In the genomic region with DNA sequence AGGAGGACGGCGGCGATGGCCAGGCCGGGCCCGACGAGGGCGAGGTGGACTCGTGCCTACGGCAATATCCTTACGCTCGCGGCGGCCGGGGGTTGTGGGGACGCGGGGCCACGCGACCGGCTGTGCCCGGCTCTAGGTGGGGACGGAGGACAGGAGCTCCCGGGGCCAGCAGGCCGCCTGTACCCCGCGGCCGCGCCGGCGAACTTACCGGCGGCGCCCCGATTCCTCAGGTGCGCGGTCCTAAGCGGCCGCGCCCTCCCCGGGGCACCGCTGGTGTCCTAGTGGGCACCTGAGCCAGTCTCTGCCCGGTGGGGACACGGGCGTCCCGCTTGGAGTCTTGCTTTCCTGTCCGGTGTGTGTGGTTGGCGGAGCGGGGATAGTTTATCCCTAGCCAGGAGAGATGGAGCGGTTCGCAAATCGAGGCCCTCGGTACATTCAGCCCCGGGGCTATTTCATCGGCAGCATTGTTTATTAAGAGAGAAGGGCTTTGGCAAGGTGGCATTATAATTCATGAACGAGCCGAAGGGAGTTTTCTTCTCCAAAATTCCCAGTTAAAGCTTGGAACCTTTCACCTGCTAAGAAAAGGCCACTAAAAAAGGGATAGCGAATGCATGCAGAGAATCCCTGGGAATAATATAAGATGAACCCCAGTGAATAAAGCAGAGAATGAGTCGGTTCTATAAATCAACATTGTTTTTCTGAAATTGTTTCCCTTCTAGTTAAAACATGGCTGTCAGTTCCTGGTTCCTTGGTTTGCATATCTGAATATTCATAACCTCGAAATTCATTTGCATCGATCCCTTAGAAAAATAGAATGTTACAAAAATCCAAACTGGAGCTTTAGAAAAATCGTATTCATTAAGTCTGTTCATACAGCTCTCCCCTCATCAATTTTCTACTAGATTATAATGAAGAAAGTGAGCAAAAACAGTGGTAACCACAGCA, we compare ENCODE assay signal across 7 mouse cellular contexts. TPM values are rescaled to one million over a fixed set of nuclear protein-coding genes. Genes with fewer than 3 reads are reported as not detected.
DNase-seq lines count a peak whose midpoint lies in the region; ATAC-seq and TF ChIP-seq lines count a peak whose summit lies in the region.

No protein-coding gene starts in this region.

- TF ChIP-seq POLR2A in small intestine, adult 2 months (IDR thresholded peaks at IDR 0.05; ENCODE audit: low read depth, low read length): no peak; the same call in 1 of the 2 replicates

- H3K27me3 ChIP-seq in embryonic facial prominence, embryonic 12.5 days: 0 out of 2 replicates have a peak, but pooled peaks cover 3% of the 10 kb centered on the region
- H3K27me3 ChIP-seq in hindbrain, embryonic 14.5 days (ENCODE audit: control insufficient read depth, insufficient read depth, low read length): no peaks in the 10 kb centered on the region
- peaks cover 32% of the 10 kb centered on the region for H3K27me3 ChIP-seq in liver, embryonic 15.5 days
- no peaks in the 10 kb centered on the region; the same call in 1 of the 2 replicates for H3K27me3 ChIP-seq in small intestine, adult 2 months (ENCODE audit: control insufficient read depth, insufficient read depth, low read length)

- WGBS in embryonic facial prominence, embryonic 12.5 days: 2% methylated on average over 60 of the region's 60 CpGs
- under 1% methylated on average over 59 of the region's 60 CpGs for WGBS in hindbrain, embryonic 14.5 days
- under 1% methylated on average over 60 of the region's 60 CpGs for WGBS in liver, embryonic 15.5 days (ENCODE audit: insufficient replicate concordance)
- WGBS in small intestine, adult 2 months: under 1% methylated on average over 60 of the region's 60 CpGs

- peak overlapping the region; percentile 77 for H3K9ac ChIP-seq in embryonic facial prominence, embryonic 12.5 days
- peak overlapping the region; percentile 90 for H3K9ac ChIP-seq in hindbrain, embryonic 14.5 days
- peak overlapping the region; percentile 94 for H3K9ac ChIP-seq in liver, embryonic 15.5 days

- peak; percentile 80 for ATAC-seq in embryonic facial prominence, embryonic 12.5 days (ENCODE audit: insufficient number of reproducible peaks, insufficient read depth, low FRiP score, low TSS enrichment)
- ATAC-seq in hindbrain, embryonic 14.5 days (ENCODE audit: low FRiP score): peak; percentile 74
- peak; percentile 77 for ATAC-seq in liver, embryonic 15.5 days (ENCODE audit: insufficient read depth)

- H3K4me2 ChIP-seq in embryonic facial prominence, embryonic 12.5 days (replicated peaks): peak overlapping the region; percentile 97
- peak overlapping the region; percentile 79 for H3K4me2 ChIP-seq in hindbrain, embryonic 14.5 days (replicated peaks)
- peak overlapping the region; percentile 96 for H3K4me2 ChIP-seq in liver, embryonic 15.5 days

- 0 out of 2 replicates have a peak, but pooled peaks cover 4% of the 10 kb centered on the region for H3K4me1 ChIP-seq in embryonic facial prominence, embryonic 12.5 days
- peaks cover 25% of the 10 kb centered on the region for H3K4me1 ChIP-seq in hindbrain, embryonic 14.5 days (replicated peaks; ENCODE audit: control insufficient read depth, insufficient read depth, low read length)
- peaks cover 7% of the 10 kb centered on the region for H3K4me1 ChIP-seq in liver, embryonic 15.5 days (replicated peaks)
- peaks cover 6% of the 10 kb centered on the region for H3K4me1 ChIP-seq in small intestine, adult 2 months (ENCODE audit: control insufficient read depth, insufficient read depth, insufficient read length, low read length)

- H3K9me3 ChIP-seq in embryonic facial prominence, embryonic 12.5 days: no peaks in the 10 kb centered on the region
- no peaks in the 10 kb centered on the region for H3K9me3 ChIP-seq in hindbrain, embryonic 14.5 days (ENCODE audit: control insufficient read depth, low read length)
- H3K9me3 ChIP-seq in liver, embryonic 15.5 days (replicated peaks): no peaks in the 10 kb centered on the region

- TF ChIP-seq CTCF in small intestine, adult 2 months (IDR thresholded peaks at IDR 0.05; ENCODE audit: extremely low read depth, insufficient read length, insufficient replicate concordance, low read depth, low read length): no peak

- H3K27ac ChIP-seq in embryonic facial prominence, embryonic 12.5 days: peak overlapping the region; percentile 5
- peak overlapping the region; percentile 89 for H3K27ac ChIP-seq in hindbrain, embryonic 14.5 days
- peak overlapping the region; percentile 87 for H3K27ac ChIP-seq in liver, embryonic 15.5 days (replicated peaks)
- H3K27ac ChIP-seq in small intestine, adult 2 months (ENCODE audit: insufficient read depth, low read depth, low read length): peak overlapping the region; percentile 87

- peak; percentile 31 to 34 for DNase-seq in layer of hippocampus, postnatal 25 days (ENCODE audit: extremely low spot score in 1 of 2, low spot score in 1 of 2)
- DNase-seq in layer of hippocampus, adult 9-11 months: no peak
- DNase-seq in MEL-GATA-1-ER (ENCODE audit: extremely low read depth, low read depth): peak; percentile 41
- DNase-seq in hindbrain, embryonic 14.5 days (ENCODE audit: low spot score): peak; percentile 47

- H3K4me3 ChIP-seq in embryonic facial prominence, embryonic 12.5 days: peak overlapping the region; percentile 84
- peak overlapping the region; percentile 94 for H3K4me3 ChIP-seq in hindbrain, embryonic 14.5 days (replicated peaks; ENCODE audit: low read length)
- H3K4me3 ChIP-seq in liver, embryonic 15.5 days (replicated peaks): peak overlapping the region; percentile 82
- H3K4me3 ChIP-seq in small intestine, adult 2 months (ENCODE audit: low read depth, low read length): peak overlapping the region; percentile 88

- peaks cover 18% of the 10 kb centered on the region for H3K36me3 ChIP-seq in embryonic facial prominence, embryonic 12.5 days
- H3K36me3 ChIP-seq in hindbrain, embryonic 14.5 days (replicated peaks; ENCODE audit: control insufficient read depth, insufficient read depth): peaks cover 31% of the 10 kb centered on the region
- peaks cover 28% of the 10 kb centered on the region for H3K36me3 ChIP-seq in liver, embryonic 15.5 days (replicated peaks)
- peaks cover 24% of the 10 kb centered on the region for H3K36me3 ChIP-seq in small intestine, adult 2 months (ENCODE audit: control insufficient read depth, insufficient read depth, low read length)

RNA-seq across cellular contexts. Expression of a gene that starts 0.7 kb away (rescaled TPM):
- total RNA-seq in layer of hippocampus, postnatal 25 days (2021): 100 to 1,000 TPM; 219 to 220 TPM
- polyA plus RNA-seq in embryonic facial prominence, embryonic 12.5 days (2016; fragmentation: Nextera tagmentation; extraction: Ambion mirVana): 205 and 211 TPM in 2 replicates
- 336 and 364 TPM in 2 replicates for polyA plus RNA-seq in hindbrain, embryonic 14.5 days (2014; fragmentation: Nextera tagmentation; extraction: Ambion mirVana)
- polyA plus RNA-seq in liver, embryonic 15.5 days (2015; fragmentation: Nextera tagmentation; extraction: Ambion mirVana): 138 and 146 TPM in 2 replicates
- 76.3 and 102 TPM in 2 replicates for polyA plus RNA-seq in small intestine, adult 2 months (2012; rRNA removed)

RNA-seq across cellular contexts. Expression of a gene that starts 0.9 kb away (rescaled TPM):
- total RNA-seq in layer of hippocampus, postnatal 25 days (2021): 100 to 1,000 TPM; 109 to 111 TPM
- polyA plus RNA-seq in embryonic facial prominence, embryonic 12.5 days (2016; fragmentation: Nextera tagmentation; extraction: Ambion mirVana): 27.6 and 28.9 TPM in 2 replicates
- 20.0 and 20.9 TPM in 2 replicates for polyA plus RNA-seq in hindbrain, embryonic 14.5 days (2014; fragmentation: Nextera tagmentation; extraction: Ambion mirVana)
- polyA plus RNA-seq in liver, embryonic 15.5 days (2015; fragmentation: Nextera tagmentation; extraction: Ambion mirVana): 13.0 and 13.1 TPM in 2 replicates
- 1.8 and 3.3 TPM in 2 replicates for polyA plus RNA-seq in small intestine, adult 2 months (2012; rRNA removed)

RNA-seq across cellular contexts. Expression of a gene that starts 16.7 kb away (rescaled TPM):
- not detected for total RNA-seq in layer of hippocampus, postnatal 25 days (2021)
- polyA plus RNA-seq in embryonic facial prominence, embryonic 12.5 days (2016; fragmentation: Nextera tagmentation; extraction: Ambion mirVana): not detected in 2 replicates
- polyA plus RNA-seq in hindbrain, embryonic 14.5 days (2014; fragmentation: Nextera tagmentation; extraction: Ambion mirVana): 0.20 TPM in 1 of 2 replicates, not detected in the other
- not detected in 2 replicates for polyA plus RNA-seq in liver, embryonic 15.5 days (2015; fragmentation: Nextera tagmentation; extraction: Ambion mirVana)
- polyA plus RNA-seq in small intestine, adult 2 months (2012; rRNA removed): not detected in 2 replicates

RNA-seq across cellular contexts. Expression of a gene that starts 32.9 kb away (rescaled TPM):
- 1 to 10 TPM; 3.5 to 3.7 TPM for total RNA-seq in layer of hippocampus, postnatal 25 days (2021)
- 2.4 and 3.7 TPM in 2 replicates for polyA plus RNA-seq in embryonic facial prominence, embryonic 12.5 days (2016; fragmentation: Nextera tagmentation; extraction: Ambion mirVana)
- polyA plus RNA-seq in hindbrain, embryonic 14.5 days (2014; fragmentation: Nextera tagmentation; extraction: Ambion mirVana): 2.2 and 3.6 TPM in 2 replicates
- 11.2 and 11.7 TPM in 2 replicates for polyA plus RNA-seq in liver, embryonic 15.5 days (2015; fragmentation: Nextera tagmentation; extraction: Ambion mirVana)
- 3.0 and 5.4 TPM in 2 replicates for polyA plus RNA-seq in small intestine, adult 2 months (2012; rRNA removed)

Comparison
In these comparisons a context has a peak if more than half of its experiments do, and no peak if none do; other contexts are left out.
1. H3K27ac ChIP-seq: peak in every context shown above with its lines; median percentile 89 in hindbrain, embryonic 14.5 days; 87 in liver, embryonic 15.5 days; 87 in small intestine, adult 2 months; 5 in embryonic facial prominence, embryonic 12.5 days.